Mouse (Mus musculus): ENCODE measurements around the gene Tbx4.

The Tbx4 gene

DNA sequence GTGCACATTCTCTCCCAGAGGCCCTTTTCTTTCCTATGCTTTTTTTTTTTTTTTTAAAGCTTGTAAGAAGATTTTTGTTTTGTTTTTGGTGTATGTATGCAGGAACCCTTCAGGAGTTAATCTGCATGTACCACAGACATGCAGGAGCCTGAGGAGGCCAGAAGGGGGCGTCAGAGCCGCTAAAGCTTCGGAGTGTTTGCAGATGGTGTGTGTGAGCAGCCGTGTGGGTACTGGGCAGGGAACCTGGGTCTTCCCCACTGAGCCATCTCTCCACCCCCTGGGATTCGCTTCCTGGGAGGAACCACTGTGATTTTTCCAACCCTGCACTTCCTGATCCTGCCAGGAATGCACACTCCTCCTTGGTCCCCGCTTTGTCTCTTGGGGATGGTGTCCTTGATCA lies 35.5 kb upstream of the Tbx4 start:
- DNase-seq (ENCODE audit: low read depth, low spot score): peak; percentile 81

DNA sequence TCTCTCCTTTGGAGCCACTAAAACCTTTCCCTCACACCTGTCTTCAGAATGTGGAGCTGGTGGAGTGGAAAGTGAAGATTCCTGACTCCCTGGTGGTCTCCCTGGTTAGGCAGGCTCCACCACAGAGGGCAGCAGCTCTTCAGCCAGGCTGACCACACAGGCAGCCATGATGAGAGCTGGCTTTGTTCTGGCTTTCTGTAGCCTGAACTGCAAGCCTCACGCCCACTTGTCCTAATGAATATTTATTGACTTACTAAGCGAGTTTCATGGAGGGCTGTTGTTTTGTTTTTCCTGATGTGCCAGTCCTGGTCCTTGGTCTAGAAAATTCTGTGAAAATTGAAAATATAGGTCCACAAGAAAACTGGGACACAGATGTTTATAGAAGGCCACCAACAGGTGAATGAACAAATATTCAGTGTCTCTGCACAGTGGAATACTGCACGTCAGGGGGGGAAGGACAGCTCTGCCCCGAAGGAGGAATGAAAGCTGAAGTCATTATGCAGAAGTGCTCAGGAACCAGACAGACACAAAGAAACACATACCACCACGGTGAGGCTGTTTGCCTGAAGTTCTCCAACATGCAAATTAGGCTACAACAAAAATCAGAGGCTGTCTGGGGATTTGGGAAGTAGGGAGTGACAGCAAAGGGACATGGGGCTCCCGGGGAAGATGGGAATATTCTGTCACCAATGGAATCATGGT lies 28.1 kb upstream of the Tbx4 start:
- DNase-seq (ENCODE audit: low read depth, low spot score): peak; percentile 42

GRCm38 (mm10) chr11:85864363-85864762 lies 21.9 kb upstream of the Tbx4 start:
- DNase-seq (ENCODE audit: low read depth, low spot score): peak; percentile 72

- DNase-seq (ENCODE audit: low read depth, low spot score): peak; percentile 75
Observed at GRCm38 (mm10) chr11:85876059-85876788, 10.0 kb upstream of the Tbx4 start.

DNA sequence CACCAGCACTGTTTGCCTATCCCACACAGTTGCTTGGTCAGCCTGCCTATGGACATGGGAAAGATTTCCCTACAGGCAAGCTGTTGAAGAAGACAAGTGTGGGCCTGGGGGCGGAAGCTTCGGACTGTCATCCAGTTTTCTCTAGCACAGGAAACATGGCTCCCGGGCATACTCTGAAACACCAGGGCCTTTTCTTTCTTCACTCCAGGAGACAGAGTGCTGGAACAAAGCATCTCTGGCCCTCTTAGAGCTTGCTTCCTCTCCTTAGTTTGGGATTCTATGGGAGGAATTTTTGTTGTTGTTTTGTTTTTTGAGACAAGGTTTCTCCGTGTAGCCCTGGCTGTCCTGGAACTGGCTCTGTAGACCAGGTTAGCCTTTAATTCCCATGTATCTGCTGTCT lies 1.7 kb upstream of the Tbx4 start:
- peak; percentile 79 for DNase-seq (ENCODE audit: low read depth, low spot score)

- DNase-seq (ENCODE audit: low read depth, low spot score): peak; percentile 40
Observed at GRCm38 (mm10) chr11:85886429-85886785, 185 bp downstream of the Tbx4 start.

GRCm38 (mm10) chr11:85887273-85887672 lies 1.1 kb downstream of the Tbx4 start:
- DNase-seq (ENCODE audit: low read depth, low spot score): no peak

- DNase-seq (ENCODE audit: low read depth, low spot score): no peak
Observed at GRCm38 (mm10) chr11:85887801-85888450, 1.7 kb downstream of the Tbx4 start.

DNA sequence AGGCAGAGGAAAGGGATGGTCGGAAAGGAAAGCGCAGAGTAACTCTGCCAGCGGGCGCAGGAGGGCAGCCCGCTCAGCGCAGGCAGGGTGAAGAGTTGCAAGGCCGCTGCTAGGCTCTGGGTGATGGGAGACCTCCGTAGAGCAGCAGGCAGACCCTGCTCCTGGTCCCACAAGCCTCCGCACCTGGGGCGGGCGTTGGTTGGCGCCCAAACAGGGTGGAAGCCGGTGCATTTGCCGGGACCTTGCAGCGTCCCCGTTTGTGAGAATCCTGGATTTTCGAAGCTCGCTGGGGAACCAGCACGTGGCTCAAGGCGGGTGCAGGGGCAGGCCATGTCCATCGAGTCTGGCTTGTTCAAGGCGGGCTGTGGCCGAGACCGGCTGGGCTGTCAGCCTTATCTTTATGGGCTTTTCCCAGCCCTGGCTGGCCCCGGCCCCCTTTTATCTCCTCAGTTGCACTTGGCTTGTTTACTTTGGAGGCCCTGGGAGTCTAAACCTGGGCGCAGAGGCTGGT lies 2.3 kb downstream of the Tbx4 start:
- peak; percentile 56 for DNase-seq (ENCODE audit: low read depth, low spot score)

GRCm38 (mm10) chr11:85889056-85889729 lies 3.0 kb downstream of the Tbx4 start:
- DNase-seq (ENCODE audit: low read depth, low spot score): peak; percentile 19

- DNase-seq (ENCODE audit: low read depth, low spot score): peak; percentile 29
Observed at GRCm38 (mm10) chr11:85889730-85890562, 3.7 kb downstream of the Tbx4 start.

GRCm38 (mm10) chr11:85890563-85890845 lies 4.3 kb downstream of the Tbx4 start:
- no peak for DNase-seq (ENCODE audit: low read depth, low spot score)

DNA sequence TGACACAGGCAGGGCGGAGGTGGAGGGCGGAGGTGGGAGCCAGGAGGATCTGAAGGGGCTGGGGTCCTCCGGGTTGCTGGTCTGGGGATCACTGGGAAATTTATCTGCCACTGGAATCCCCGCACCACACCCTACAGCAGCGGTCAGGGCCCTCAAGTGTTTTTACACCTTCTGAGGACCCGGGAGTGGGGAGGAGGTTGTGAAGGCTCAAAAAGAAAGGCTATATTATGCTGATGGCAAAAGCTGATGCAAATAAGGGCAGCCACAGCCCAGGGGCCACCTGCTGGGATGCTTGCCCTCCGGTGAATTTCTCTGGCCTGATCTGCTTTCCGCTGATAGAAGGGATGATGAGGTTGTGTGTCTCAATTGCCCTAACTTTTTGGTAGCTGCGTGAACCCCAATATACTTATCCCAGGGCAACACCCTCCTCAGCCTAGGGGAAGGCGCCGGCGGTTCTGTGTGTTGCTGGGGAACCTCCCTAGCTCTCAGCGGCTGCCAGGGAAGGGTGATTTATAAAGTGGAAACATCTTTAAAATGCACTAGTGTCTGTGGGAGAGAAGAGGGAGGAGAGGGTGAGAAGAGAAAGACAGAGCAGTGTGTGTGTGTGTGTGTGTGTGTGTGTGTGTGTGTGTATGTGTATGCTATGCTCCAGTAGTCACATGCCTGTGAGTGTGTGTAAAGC lies 4.9 kb downstream of the Tbx4 start:
- peak; percentile 58 for DNase-seq (ENCODE audit: low read depth, low spot score)

DNA sequence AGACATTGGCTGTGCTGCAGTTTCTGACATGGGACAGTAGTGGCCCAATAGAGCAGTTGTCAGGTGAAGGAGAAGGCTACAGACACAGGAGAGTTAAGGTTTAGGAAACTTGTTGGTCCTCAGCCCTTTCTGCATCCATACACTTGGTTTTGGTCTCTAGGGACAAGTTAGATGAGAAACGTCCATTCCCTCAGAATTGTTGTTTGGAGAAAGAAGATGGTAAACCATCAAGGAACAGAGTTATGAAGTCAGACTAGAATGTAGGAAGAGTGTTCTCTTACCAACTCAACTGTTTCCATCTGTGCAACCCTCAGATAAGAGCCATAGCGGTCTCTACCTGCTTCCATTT lies 5.4 kb downstream of the Tbx4 start:
- DNase-seq (ENCODE audit: low read depth, low spot score): no peak

DNA sequence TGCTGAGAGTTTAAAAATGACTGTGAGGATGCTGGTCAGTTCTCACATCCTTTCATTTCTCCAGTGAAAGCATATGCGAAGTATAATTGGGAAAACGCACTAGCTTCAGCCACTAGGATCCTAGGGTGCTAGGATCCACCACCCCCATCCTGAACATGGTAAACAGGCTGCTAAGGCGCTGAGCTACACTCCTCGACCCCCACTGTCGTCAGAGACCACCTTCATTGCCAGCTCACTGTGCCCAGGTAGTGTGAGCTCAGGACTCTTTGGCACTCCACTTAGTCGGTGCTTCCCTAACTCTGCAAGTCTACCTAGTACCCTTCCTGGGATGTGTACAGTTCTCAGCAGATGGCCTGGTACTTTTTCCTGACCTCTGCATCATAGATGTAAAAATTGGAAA lies 6.5 kb downstream of the Tbx4 start:
- no peak for DNase-seq (ENCODE audit: low read depth, low spot score)

GRCm38 (mm10) chr11:85893400-85894135 lies 7.3 kb downstream of the Tbx4 start:
- no peak for DNase-seq (ENCODE audit: low read depth, low spot score)

GRCm38 (mm10) chr11:85894136-85894530 lies 7.9 kb downstream of the Tbx4 start:
- no peak for DNase-seq (ENCODE audit: low read depth, low spot score)

GRCm38 (mm10) chr11:85894731-85895545 lies 8.7 kb downstream of the Tbx4 start:
- peak; percentile 45 for DNase-seq (ENCODE audit: low read depth, low spot score)

DNA sequence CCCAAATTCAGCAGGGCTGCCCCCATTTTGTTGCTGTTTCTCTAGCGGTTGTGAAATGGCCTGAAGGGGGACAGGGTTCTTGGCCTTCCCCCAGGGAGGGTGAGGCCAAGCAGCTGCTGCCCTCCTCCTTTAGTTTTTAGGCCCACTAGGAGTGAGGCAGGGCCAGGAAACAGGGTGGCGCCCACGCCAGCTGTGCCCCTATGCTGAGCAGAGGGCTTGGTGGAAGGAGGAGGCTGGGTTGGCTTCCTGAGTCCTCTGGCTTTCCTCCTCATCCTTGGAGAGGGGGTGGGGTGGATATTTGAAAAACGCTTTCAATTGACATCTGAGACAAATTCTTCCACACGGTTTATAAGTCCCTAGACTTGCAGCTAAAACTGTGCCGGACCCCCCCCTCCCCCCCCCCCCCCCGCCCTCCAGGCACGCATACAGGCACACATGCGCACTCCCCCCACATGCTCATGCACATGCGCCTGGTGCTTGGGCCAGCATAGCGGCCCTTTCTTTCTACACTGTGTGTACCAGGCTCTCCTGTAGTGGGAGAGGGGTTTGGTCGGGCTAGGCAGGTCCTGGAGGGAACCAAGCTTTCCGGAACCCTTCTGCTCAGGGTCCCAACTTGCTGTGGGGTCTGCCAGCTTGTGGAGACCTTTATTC lies 10.2 kb downstream of the Tbx4 start:
- no peak for DNase-seq (ENCODE audit: low read depth, low spot score)

All from ZHBTc4 (cell line).